Mouse (Mus musculus) frontal cortex, postnatal 36 days (tissue): ENCODE measurements around the gene Rhoh.

Experiments
- DNase-seq, 2 experiments: peaks; one replicate each; pipeline ENCODE4 v3.0.0; 2022; ENCODE audit warnings: low spot score in 2 of 2

The Rhoh gene

DNA sequence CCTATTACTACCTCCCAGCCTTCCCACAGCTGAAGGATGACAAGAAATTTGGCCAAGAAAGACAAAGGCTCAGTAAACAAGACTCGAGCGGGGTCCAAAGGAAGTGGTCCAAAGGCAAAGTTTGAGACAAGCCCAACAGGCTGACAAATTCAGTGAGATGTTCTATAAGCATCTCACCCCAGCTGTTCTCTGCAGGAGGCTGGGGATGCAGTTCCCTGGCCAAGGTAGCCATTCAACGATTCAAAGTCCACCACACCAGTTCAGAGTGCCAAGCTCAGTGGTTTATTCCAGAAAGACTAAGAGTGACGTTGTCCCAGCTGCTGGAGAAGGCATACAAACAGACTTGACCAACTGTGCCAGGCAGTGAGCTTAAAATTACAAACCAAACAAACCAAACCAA lies 69.2 kb downstream of the Rhoh start:
- no peak for DNase-seq

DNA sequence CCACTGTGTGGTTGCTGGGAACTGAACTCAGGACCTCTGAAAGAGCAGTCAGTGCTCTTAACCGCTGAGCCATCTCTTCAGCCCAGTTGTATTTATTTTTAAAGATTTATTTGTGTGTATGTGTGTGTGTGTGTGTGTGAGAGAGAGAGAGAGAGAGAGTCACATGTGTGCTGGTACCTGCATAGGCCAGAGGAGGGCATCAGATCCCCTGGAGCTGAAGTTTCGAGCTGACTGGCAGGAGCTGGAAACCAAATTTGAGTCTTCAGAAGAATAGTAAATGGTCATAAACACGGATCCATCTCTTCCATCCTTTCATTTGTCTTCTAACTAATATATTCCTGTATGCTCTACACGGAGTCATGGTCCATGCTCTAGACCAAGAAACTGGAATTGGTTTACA lies 72.2 kb downstream of the Rhoh start:
- no peak for DNase-seq

DNA sequence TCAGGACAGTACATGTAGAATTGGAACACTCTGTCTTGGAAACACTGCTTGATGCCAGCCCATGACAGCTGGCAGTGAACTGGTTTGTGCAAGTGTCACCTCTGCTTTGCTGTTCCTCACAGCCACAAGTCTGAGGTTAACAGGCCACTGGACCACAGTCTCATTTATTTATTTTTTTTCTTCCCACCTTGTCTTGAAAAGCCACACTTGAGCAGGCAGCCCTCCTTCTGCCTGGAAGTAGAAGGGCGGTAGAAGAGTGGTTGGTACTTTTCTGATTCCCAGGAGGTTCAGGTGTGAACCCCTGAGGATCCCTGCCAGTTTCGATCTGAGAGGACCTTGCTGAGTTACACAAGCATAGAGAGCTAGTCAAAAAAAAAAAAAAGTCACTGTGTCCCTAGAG lies 72.8 kb downstream of the Rhoh start:
- no peak for DNase-seq

DNA sequence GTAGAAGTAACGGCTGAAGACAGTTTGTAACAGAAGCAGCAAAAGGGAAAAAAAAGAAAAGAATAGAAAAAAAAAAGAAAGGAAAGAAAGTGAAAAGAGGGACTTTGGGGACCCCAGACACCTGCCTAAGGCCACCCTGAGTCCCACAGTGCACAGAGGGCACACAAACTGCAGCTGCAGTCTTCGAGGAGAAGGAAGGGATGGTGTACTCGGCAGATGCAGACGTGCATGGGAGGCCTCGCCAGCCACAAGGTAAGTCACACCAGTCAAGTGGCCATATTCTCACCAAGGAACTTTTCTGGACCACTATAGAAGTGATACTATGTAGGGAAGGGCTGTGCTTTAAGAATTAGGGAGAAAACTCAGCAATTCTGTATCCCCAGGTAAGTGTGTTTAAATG lies 73.8 kb downstream of the Rhoh start, which contains the start of gene Chrna9:
TSS of gene Chrna9 (plus strand) at position 139 of the 400 bp plus-strand sequence.
- no peak for DNase-seq

DNA sequence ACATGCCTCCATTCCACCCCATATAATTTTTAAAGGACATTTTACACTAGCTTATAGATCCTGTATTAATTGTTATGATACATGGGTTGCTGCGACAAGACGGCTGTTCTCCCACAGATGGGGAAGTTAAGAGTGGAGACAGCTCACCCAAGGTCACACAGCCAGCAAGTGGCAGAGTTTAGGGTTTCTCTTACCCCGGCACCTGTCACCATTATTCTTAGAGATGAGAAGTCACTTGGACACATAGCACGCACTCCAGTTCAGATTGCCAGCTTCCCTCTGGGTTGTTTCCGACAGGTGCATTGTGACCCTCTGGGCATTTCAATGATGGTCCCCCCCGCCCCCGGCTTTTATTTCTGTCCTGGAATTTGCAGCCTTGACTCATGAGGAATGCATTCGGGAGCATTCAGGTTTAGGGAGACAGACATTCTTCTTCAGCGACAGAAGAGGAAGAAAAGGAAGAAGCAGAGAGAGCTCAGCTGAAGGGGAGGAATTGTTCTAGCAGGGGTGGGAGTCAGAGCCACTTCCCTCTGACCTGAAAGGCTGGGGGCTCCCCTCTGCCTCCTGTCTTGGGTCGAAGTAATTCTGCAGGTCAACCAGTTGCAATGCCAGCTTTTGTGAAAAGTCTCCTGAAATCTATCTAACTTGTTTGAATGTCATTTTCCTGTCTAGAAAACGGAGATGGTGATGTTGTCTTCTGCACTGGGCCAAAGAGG lies 76.2 kb downstream of the Rhoh start:
- DNase-seq: no peak

DNA sequence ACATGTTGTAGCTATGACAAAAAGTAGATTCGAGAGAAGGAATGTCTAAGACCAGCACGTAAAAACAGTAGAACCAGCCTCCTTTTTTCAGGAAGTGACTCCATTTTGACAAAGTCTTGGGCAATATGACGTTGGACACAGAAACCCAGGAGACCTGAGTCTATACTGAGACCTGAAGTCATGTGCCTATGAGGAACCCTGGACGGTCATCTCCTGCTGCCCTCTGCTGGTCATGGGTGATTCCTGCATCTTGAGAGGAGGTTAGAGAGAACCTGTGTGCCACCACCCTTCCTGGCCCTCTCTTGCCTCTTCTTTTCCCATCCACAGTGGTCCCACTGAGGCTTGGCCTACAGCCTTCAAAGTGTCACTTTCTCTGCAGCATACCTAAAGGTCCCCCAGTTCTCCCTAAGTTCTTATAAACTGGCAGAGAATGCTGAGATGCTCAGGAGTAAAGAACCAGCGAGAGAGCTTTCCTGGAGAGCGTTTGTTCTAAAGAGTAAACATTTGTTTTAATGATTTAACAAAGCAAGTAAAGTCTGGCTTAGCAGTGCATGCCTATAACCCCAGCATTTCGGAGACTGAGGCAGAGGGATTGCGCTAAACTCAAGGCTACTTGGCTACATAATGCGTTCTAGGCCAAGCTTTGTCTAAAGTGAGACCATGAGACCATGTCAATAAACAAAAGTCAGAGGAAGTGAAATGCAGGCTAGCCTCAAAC lies 77.1 kb downstream of the Rhoh start:
- peak; percentile 74 to 85 for DNase-seq

DNA sequence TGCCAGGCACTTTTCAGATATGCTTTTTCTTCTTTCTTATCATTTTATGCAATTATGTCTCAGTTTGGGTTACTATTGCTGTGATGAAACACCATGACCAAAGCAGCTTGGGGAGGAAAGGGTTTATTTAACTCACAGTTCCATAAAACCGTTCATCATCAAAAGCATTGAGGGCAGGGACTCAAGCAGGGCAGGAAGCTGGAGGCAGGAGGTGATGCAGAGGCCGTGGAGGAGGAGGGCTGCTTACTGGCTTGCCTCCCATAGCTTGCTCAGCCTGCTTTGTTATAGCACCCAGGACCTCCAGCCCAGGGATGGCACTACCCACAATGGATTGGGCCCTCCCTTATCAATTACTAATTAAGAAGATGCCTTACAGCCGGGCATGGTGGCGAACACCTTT lies 80.1 kb downstream of the Rhoh start:
- no peak for DNase-seq
